Mouse (Mus musculus) liver, embryonic 12.5 days (tissue): ENCODE results near the gene Shisa5. TPM values are rescaled to one million over a fixed set of nuclear protein-coding genes. Genes with fewer than 3 reads are reported as not detected.
A peak's percentile ranks its signal among the peaks of the same experiment; 100 is the strongest.

ENCODE experiments used
- ATAC-seq: fragments of 200-750 bp; cut with Nextera tagmentation; 2 replicates; pipeline ENCODE4 v1.8.0; 2017; ENCODE audit warnings: moderate number of reproducible peaks, mild to moderate bottlenecking, moderate library complexity
- H3K27ac ChIP-seq: fragments of 300-500 bp; sonication (generic); 2 replicates; pipeline ENCODE4 v1.5.1; 2016; ENCODE audit warnings: mild to moderate bottlenecking
- H3K27me3 ChIP-seq: fragments of 300-500 bp; sonication (generic); replicated peaks from 2 replicates; pipeline ENCODE4 v1.6.1; 2016; ENCODE audit warnings: mild to moderate bottlenecking, moderate library complexity
- H3K36me3 ChIP-seq: fragments of 300-500 bp; sonication (generic); 2 replicates; pipeline ENCODE4 v1.6.1; 2016; ENCODE audit warnings: mild to moderate bottlenecking, moderate library complexity
- H3K4me1 ChIP-seq: fragments of 300-500 bp; sonication (generic); 2 replicates; pipeline ENCODE4 v1.6.1; 2016
- H3K4me2 ChIP-seq: fragments of 300-500 bp; sonication (generic); 2 replicates; pipeline ENCODE4 v1.6.1; 2016; ENCODE audit warnings: mild to moderate bottlenecking, moderate library complexity
- H3K4me3 ChIP-seq: fragments of 300-500 bp; sonication (generic); 2 replicates; pipeline ENCODE4 v1.5.1; 2016; ENCODE audit warnings: mild to moderate bottlenecking, moderate library complexity
- H3K9ac ChIP-seq: fragments of 300-500 bp; sonication (generic); 2 replicates; pipeline ENCODE4 v1.6.1; 2016; ENCODE audit warnings: mild to moderate bottlenecking, moderate library complexity
- H3K9me3 ChIP-seq: fragments of 300-500 bp; sonication (generic); replicated peaks from 2 replicates; pipeline ENCODE4 v1.6.1; 2016; ENCODE audit warnings: mild to moderate bottlenecking, moderate library complexity
- WGBS: fragments of 180-500 bp; shearing (Covaris S2); methylation state at CpG from one replicate; pipeline ENCODE4 v1.1.7; 2016; ENCODE audit not compliant: insufficient replicate concordance; 5-methylcytosine and 5-hydroxymethylcytosine counted together
- polyA plus RNA-seq: library from polyadenylated mRNA; unstranded; fragments of >200 nt; fragmentation: Nextera tagmentation; extraction: Ambion mirVana; gene quantifications from 2 replicates; pipeline ENCODE4 v1.2.1, GENCODE M21; 2016

Shisa5 gene
- polyA plus RNA-seq, 1 experiment from 2014 or later, result 19.0 TPM

DNA sequence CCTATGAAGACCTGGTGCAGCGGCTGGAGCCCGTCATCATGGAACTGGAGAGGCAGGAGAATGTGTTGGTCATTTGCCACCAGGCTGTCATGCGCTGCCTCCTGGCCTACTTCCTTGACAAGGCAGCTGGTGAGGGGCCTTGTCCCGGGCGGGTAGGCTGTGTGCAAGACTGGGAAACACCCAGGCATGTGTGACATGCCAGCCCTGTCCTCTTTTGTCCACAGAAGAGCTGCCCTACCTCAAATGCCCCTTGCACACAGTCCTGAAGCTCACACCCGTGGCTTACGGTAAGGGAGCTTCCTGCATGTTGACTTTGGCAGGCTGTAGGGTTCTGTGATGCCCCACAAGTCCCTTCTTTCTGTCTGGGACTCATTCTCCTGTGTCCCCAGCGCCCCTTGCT lies 10.8 kb upstream of the Shisa5 start:
- no peak for ATAC-seq
- WGBS, result 70% methylated on average over 8 of the region's 8 CpGs

DNA sequence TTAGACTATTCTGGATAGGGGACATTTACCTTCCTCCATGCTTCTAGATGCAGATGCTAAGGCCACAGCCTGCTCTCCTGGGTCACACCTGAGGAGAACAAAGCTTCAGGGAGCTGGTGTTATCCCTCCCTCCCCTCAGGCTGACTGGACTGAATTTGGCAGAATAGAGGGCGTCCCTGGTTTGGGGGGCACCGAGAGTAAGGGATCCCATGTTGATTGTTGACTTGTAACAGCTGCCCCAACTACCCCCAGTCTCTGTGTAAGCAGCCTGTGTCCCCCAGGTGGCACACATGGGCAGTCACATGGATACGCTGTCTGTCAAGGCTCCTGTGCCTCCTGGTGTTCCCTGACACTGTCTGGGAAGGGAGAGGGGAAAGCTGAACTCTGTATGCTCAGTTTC lies 9.9 kb upstream of the Shisa5 start:
- peaks cover 13% of the 10 kb centered on the region for H3K4me1 ChIP-seq
- no peak overlapping the region for H3K27ac ChIP-seq
- H3K36me3 ChIP-seq, result no peaks in the 10 kb centered on the region
- ATAC-seq, result no peak
- H3K4me3 ChIP-seq, result no peak overlapping the region
- no peaks in the 10 kb centered on the region for H3K27me3 ChIP-seq
- no peak overlapping the region for H3K4me2 ChIP-seq
- no peaks in the 10 kb centered on the region for H3K9me3 ChIP-seq
- 76% methylated on average over 3 of the region's 3 CpGs for WGBS
- no peak overlapping the region for H3K9ac ChIP-seq

More for the DNA sequence above, 10.8 kb upstream of the Shisa5 start:
- Histone ChIP-seq H3K4me3 (no peak overlapping the region), H3K4me1 (peaks cover 10% of the 10 kb centered on the region), H3K36me3 (no peaks in the 10 kb centered on the region), H3K9ac (no peak overlapping the region), H3K27me3 (no peaks in the 10 kb centered on the region), H3K4me2 (no peak overlapping the region), H3K9me3 (no peaks in the 10 kb centered on the region), H3K27ac (no peak overlapping the region)

DNA sequence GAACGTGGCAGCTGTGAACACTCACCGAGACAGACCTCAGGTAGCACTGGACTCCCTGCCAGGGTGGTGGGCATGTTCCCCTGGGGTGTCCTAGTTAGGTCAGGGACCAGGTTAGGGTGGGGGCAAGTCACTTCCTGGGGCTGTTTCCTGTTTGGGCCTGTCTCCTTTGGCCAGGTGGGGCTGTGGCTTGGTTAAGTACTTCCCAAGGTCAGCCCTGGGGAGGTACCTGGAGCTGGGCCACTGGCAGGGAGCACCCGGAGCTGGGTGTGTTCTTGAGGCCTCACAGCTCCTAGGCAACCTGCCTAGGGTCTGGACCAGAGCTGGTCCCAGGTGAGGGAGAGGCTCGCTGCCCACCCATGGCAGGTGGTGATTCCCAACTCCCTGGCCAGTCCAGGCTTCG lies 9.4 kb upstream of the Shisa5 start:
- H3K9me3 ChIP-seq, result no peaks in the 10 kb centered on the region
- no peak overlapping the region for H3K4me2 ChIP-seq
- peaks cover 13% of the 10 kb centered on the region for H3K4me1 ChIP-seq
- 64% methylated on average over 5 of the region's 5 CpGs for WGBS
- H3K27me3 ChIP-seq, result no peaks in the 10 kb centered on the region
- H3K9ac ChIP-seq, result no peak overlapping the region
- no peaks in the 10 kb centered on the region for H3K36me3 ChIP-seq
- H3K27ac ChIP-seq, result no peak overlapping the region
- ATAC-seq, result no peak
- no peak overlapping the region for H3K4me3 ChIP-seq

DNA sequence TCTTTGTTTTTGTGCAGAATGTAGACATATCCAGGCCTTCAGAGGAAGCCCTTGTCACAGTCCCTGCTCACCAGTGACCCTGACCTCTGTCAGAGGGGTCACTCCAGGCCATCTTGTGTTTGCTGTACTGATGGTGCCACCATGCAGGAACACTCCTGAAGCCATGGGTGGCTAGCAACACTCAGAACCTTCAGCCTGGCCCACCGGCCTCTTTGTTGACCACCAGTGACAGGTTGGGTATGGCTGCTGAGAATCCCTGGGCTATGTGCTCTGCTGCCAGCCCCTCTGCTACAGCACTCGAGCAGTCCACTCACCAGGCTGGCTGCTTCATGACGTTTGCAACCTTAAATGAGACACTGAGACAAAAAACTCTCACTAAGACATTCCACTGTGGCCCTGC lies 8.1 kb upstream of the Shisa5 start:
- H3K9ac ChIP-seq, result no peak overlapping the region
- H3K36me3 ChIP-seq, result no peaks in the 10 kb centered on the region
- no peak overlapping the region for H3K27ac ChIP-seq
- H3K27me3 ChIP-seq, result no peaks in the 10 kb centered on the region
- 49% methylated on average over 3 of the region's 3 CpGs for WGBS
- no peak overlapping the region for H3K4me3 ChIP-seq
- ATAC-seq, result no peak
- no peak overlapping the region for H3K4me2 ChIP-seq
- no peaks in the 10 kb centered on the region for H3K9me3 ChIP-seq
- peaks cover 13% of the 10 kb centered on the region for H3K4me1 ChIP-seq

DNA sequence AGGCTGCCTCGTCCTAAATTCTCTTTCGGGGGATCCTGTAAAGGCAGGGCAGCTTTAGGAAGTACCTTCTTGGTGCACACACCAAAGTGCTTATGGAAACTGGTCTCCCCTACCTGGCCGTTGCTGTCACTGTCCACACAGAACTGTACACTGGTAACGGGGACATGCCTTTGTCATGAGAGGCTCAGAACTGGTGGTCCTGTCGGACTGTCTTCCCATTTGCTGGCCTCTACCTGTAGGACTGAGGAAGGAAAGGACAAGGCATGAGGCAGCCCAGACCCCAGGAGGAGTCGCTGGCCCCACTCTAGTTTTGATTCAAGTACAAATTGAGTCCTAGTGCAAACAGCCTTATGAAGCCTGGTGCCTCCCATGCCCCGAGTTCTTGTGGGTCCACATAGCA lies 7.4 kb upstream of the Shisa5 start:
- Histone ChIP-seq H3K4me2 (no peak overlapping the region), H3K4me3 (no peak overlapping the region), H3K36me3 (no peaks in the 10 kb centered on the region), H3K9ac (no peak overlapping the region), H3K9me3 (no peaks in the 10 kb centered on the region), H3K27ac (no peak overlapping the region), H3K27me3 (no peaks in the 10 kb centered on the region), H3K4me1 (peaks cover 13% of the 10 kb centered on the region)
- no peak for ATAC-seq
- WGBS, result 83% methylated on average over 7 of the region's 7 CpGs

DNA sequence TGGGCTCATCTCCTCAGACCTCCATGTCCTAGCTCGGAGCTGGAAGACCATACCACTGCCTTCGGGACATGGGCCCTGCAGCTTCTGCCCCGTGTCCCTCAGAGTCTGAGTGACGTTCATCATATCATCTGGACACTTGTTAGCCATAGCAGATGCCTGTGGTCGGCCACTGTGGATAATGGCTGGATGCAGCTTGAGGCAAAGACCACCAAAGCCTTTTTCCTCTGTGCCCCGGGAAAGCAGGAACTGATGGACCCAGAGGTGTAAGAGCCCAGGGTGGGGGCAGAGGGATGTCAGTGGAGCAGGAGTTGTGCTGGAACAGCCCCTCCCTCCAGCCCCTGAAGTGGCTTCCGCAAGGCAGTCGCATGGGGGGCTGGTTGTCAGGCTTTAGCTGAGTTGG lies 6.7 kb upstream of the Shisa5 start:
- 75% methylated on average over 8 of the region's 8 CpGs for WGBS
- H3K4me2 ChIP-seq, result no peak overlapping the region
- H3K36me3 ChIP-seq, result no peaks in the 10 kb centered on the region
- ATAC-seq, result no peak
- H3K4me3 ChIP-seq, result no peak overlapping the region
- H3K27me3 ChIP-seq, result no peaks in the 10 kb centered on the region
- no peak overlapping the region for H3K9ac ChIP-seq
- peaks cover 13% of the 10 kb centered on the region for H3K4me1 ChIP-seq
- H3K27ac ChIP-seq, result no peak overlapping the region
- no peaks in the 10 kb centered on the region for H3K9me3 ChIP-seq

DNA sequence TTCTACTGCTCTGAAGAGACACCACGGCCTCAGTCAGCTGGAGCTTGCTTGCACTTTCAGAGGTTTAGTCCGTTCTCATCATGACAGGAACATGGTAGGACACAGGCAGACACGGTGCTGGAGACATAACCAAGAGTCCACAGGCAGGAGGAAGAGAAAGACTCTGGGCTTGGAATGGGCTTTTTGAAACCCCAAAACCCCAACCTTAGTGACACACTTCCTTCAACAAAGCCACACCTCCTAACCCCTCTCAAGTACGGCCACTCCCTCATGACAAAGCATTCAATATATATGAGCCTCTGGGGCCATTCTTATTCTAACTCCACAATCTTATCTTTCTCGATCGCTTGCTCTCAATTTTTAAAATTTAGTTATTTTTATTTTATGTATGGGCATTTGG lies 5.9 kb upstream of the Shisa5 start:
- Histone ChIP-seq H3K9ac (no peak overlapping the region), H3K4me3 (no peak overlapping the region), H3K9me3 (no peaks in the 10 kb centered on the region), H3K4me1 (peaks cover 13% of the 10 kb centered on the region), H3K4me2 (no peak overlapping the region), H3K27me3 (no peaks in the 10 kb centered on the region), H3K27ac (no peak overlapping the region), H3K36me3 (no peaks in the 10 kb centered on the region)
- ATAC-seq, result peak; percentile 70; the same call in 1 of the 2 replicates
- 51% methylated on average over 6 of the region's 6 CpGs for WGBS

DNA sequence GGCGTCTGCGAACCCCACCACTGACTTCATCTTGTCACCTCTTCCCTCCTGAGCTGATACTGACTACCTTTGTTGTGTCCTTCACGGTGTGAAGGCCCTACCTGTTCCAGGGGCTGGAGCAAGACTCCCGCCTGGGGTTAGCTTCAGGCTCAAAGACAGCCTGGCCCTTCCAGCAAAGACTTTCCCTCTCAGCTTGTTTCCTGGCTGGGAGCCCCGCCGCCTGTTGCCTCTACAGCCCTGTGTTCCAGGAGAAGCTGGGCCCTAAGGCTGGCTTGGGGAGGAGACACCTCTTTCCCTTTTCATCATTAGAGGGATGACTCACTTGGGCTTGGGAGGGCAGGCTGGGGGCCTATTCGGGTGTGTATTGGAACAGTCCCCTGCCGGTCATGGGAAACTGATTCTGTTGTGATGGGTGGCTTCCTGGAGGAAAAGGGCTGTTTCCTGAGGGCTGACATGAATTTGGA lies 568 bp downstream of the Shisa5 start:
- Histone ChIP-seq H3K27ac (0 out of 2 replicates have a peak overlapping the region, but pooled peaks have one; percentile 14), H3K27me3 (peaks cover 17% of the 10 kb centered on the region), H3K4me2 (peak overlapping the region; percentile 89), H3K36me3 (no peaks in the 10 kb centered on the region), H3K9ac (peak overlapping the region; percentile 70), H3K4me3 (peak overlapping the region; percentile 65), H3K4me1 (peaks cover 31% of the 10 kb centered on the region), H3K9me3 (no peaks in the 10 kb centered on the region)
- 25% methylated on average over 8 of the region's 8 CpGs for WGBS
- ATAC-seq, result peak; percentile 44

DNA sequence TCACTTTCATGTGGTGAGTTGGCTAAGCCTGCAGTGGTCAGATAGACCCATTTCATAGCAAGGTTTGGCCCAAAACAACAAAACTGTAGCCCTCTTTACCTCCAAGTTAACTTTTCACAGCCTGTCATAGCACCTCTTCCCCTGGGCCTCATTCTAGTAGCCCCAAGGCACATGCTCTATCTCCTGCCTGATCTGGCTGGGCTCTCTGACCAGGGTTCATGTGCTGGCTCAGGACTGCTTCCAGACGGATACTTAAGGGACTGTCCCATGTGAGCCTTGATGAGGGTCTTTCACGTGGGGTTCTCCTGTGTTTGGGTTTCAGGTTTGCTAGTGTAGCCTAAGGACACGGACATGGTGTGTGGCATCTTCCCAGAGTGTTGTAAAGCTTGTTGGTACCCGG lies 1.3 kb downstream of the Shisa5 start:
- 63% methylated on average over 4 of the region's 4 CpGs for WGBS
- no peak overlapping the region for H3K9ac ChIP-seq
- H3K4me3 ChIP-seq, result no peak overlapping the region

DNA sequence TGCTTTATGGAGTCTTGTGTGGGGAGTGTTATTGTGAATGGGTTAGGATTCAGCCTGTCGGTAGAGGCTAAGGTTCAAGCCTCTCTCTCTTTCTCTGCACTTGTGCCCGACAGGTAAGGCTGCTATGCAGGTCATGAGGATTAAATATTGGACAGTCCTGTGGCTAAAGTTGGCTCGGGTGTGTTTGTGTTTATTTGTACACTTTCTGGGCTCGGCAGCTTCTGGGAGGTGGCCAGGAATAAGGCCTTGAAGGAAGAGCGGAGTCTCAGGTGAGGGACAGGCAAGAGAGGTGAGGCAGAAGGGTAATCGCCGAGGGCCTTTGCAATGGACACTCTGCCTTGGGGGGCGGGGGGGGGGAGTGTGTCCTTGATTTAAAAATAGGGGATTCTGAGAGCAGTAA lies 1.9 kb downstream of the Shisa5 start:
- Histone ChIP-seq H3K27ac (no peak overlapping the region), H3K4me2 (no peak overlapping the region), H3K27me3 (peaks cover 17% of the 10 kb centered on the region), H3K9ac (no peak overlapping the region), H3K4me1 (peaks cover 31% of the 10 kb centered on the region), H3K4me3 (no peak overlapping the region), H3K9me3 (no peaks in the 10 kb centered on the region), H3K36me3 (no peaks in the 10 kb centered on the region)
- WGBS, result 75% methylated on average over 8 of the region's 8 CpGs
- ATAC-seq, result no peak

More for the DNA sequence above, 1.3 kb downstream of the Shisa5 start:
- Histone ChIP-seq H3K9me3 (no peaks in the 10 kb centered on the region), H3K27ac (no peak overlapping the region), H3K4me2 (peak overlapping the region; percentile 89), H3K27me3 (peaks cover 17% of the 10 kb centered on the region), H3K4me1 (peaks cover 31% of the 10 kb centered on the region), H3K36me3 (no peaks in the 10 kb centered on the region)
- ATAC-seq, result no peak

DNA sequence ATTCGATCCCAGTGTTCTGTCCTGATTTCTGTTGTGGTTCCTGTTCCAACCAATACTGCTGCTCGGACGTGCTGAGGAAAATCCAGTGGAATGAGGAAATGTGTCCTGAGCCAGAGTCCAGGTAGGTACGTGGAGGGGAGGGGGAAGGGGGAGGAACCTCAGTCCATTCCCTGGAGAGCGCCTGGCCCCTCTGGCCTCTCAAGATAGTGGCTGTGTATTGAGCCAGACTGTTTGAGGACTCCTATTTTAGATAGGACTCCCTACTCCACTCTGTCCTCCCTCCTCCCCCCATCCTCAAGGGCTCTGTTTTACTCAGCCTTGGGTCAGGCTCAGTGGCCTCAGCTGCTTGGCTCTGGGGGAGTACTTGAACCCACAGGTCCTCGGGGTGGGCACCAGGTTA lies 2.5 kb downstream of the Shisa5 start:
- H3K27ac ChIP-seq, result no peak overlapping the region
- 44% methylated on average over 6 of the region's 6 CpGs for WGBS

DNA sequence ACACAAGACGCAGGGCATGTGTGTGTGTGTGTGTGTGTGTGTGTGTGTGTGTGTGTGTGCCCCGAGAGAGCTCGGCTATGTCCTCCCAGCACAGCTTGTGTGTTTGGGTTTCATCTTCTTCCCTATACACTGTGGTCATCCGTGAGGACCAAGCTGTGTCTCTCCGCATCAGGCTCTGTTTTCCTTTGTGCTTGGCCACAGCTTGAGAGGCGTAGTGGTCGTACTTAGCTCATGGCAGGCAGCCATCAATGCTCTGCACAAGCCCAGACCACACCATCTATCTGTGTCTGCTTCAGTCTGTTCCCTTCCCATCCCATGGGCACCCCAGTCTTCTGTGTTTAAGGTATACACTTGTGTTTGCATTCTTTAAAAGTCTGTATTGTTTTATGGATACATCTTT lies 3.0 kb downstream of the Shisa5 start:
- Histone ChIP-seq H3K27me3 (peaks cover 17% of the 10 kb centered on the region), H3K9me3 (no peaks in the 10 kb centered on the region), H3K4me3 (no peak overlapping the region), H3K27ac (no peak overlapping the region), H3K9ac (no peak overlapping the region), H3K4me1 (peaks cover 31% of the 10 kb centered on the region), H3K4me2 (no peak overlapping the region), H3K36me3 (no peaks in the 10 kb centered on the region)
- 74% methylated on average over 7 of the region's 7 CpGs for WGBS
- ATAC-seq, result no peak

More for the DNA sequence above, 2.5 kb downstream of the Shisa5 start:
- no peak overlapping the region for H3K9ac ChIP-seq
- no peak overlapping the region for H3K4me2 ChIP-seq
- no peaks in the 10 kb centered on the region for H3K9me3 ChIP-seq
- peaks cover 31% of the 10 kb centered on the region for H3K4me1 ChIP-seq
- peaks cover 17% of the 10 kb centered on the region for H3K27me3 ChIP-seq
- no peak overlapping the region for H3K4me3 ChIP-seq
- no peaks in the 10 kb centered on the region for H3K36me3 ChIP-seq
- ATAC-seq, result peak; percentile 36; the same call in 1 of the 2 replicates

DNA sequence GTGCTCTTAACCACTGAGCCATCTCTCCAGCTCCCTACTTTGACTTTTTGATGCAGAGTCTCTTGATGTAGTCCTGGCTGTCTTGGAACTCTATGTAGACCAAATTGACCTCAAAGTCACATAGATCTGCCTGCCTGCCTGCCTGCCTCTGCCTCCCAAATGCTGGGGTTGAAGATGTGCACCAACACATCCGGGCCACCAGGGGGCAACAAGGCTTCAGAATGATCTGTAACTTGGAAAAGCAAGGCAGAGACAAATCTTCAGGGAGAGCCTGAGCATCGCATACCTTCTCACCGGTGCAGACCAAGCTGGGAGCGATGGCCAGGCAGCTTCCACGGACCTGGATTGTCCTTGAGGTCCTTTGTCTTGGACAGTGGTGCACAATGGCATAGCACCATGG lies 7.9 kb downstream of the Shisa5 start:
- H3K9ac ChIP-seq, result no peak overlapping the region
- no peak for ATAC-seq

More for the DNA sequence above, 7.9 kb downstream of the Shisa5 start:
- Histone ChIP-seq H3K36me3 (no peaks in the 10 kb centered on the region), H3K4me2 (no peak overlapping the region), H3K9me3 (no peaks in the 10 kb centered on the region), H3K4me1 (peaks cover 10% of the 10 kb centered on the region), H3K27me3 (no peaks in the 10 kb centered on the region), H3K4me3 (no peak overlapping the region), H3K27ac (no peak overlapping the region)
- WGBS, result 25% methylated on average over 5 of the region's 5 CpGs
